Mouse (Mus musculus): ENCODE data around the gene Tmco1.
"Not testable (repeated sequence)": the region's sequence is repeated elsewhere in the genome, so short reads cannot be mapped to it uniquely, and the experiment has no call there.

Gene Tmco1

GRCm38 (mm10) chr1:167339177-167339781 lies 31.1 kb downstream of the Tmco1 start:
- no peak for DNase-seq

- DNase-seq, result no peak
Measured at GRCm38 (mm10) chr1:167340111-167340787, 32.1 kb downstream of the Tmco1 start.

- DNase-seq, result no peak
Measured at GRCm38 (mm10) chr1:167340910-167341528, 32.8 kb downstream of the Tmco1 start.

- DNase-seq, result no peak
Measured at GRCm38 (mm10) chr1:167342831-167343230, 34.7 kb downstream of the Tmco1 start.

GRCm38 (mm10) chr1:167345994-167346520 lies 37.9 kb downstream of the Tmco1 start:
- DNase-seq, result not testable (repeated sequence)

- not testable (repeated sequence) for DNase-seq
Measured at GRCm38 (mm10) chr1:167349206-167349605, 41.0 kb downstream of the Tmco1 start.

GRCm38 (mm10) chr1:167349815-167350596 lies 41.8 kb downstream of the Tmco1 start, which contains the start of gene Aldh9a1:
Gene Aldh9a1, plus strand, starts transcription at chr1:167349991.
- DNase-seq, result peak; percentile 90

GRCm38 (mm10) chr1:167350597-167351415 lies 42.6 kb downstream of the Tmco1 start:
- DNase-seq, result no peak

- no peak for DNase-seq
Measured at GRCm38 (mm10) chr1:167352403-167352802, 44.2 kb downstream of the Tmco1 start.

GRCm38 (mm10) chr1:167357387-167357786 lies 49.2 kb downstream of the Tmco1 start:
- DNase-seq, result no peak

- DNase-seq, result no peak
Measured at GRCm38 (mm10) chr1:167358731-167359130, 50.6 kb downstream of the Tmco1 start.

- DNase-seq, result no peak
Measured at GRCm38 (mm10) chr1:167360268-167360667, 52.1 kb downstream of the Tmco1 start.

- no peak for DNase-seq
Measured at GRCm38 (mm10) chr1:167362819-167363218, 54.6 kb downstream of the Tmco1 start.

- DNase-seq, result no peak
Measured at GRCm38 (mm10) chr1:167363322-167363721, 55.1 kb downstream of the Tmco1 start.

- DNase-seq, result no peak
Measured at GRCm38 (mm10) chr1:167365808-167366207, 57.6 kb downstream of the Tmco1 start.

GRCm38 (mm10) chr1:167366621-167367020 lies 58.4 kb downstream of the Tmco1 start:
- no peak for DNase-seq

- no peak for DNase-seq
Measured at GRCm38 (mm10) chr1:167368018-167368417, 59.8 kb downstream of the Tmco1 start.

- no peak for DNase-seq
Measured at GRCm38 (mm10) chr1:167368513-167368912, 60.3 kb downstream of the Tmco1 start.

GRCm38 (mm10) chr1:167369905-167370304 lies 61.7 kb downstream of the Tmco1 start:
- peak; percentile 87 for DNase-seq

- DNase-seq, result no peak
Measured at GRCm38 (mm10) chr1:167372739-167373138, 64.6 kb downstream of the Tmco1 start.

GRCm38 (mm10) chr1:167374003-167374784 lies 66.0 kb downstream of the Tmco1 start:
- no peak for DNase-seq

All from right cerebral cortex, postnatal 4 days (tissue).